Mouse (Mus musculus) ZHBTc4 (cell line): Measurements from ENCODE around the gene Pgpep1l.

Source experiments
- DNase-seq: peaks from one replicate; pipeline ENCODE4 v3.0.0-alpha.2; 2011; ENCODE audit warnings: low read depth, low spot score

Gene Pgpep1l

DNA sequence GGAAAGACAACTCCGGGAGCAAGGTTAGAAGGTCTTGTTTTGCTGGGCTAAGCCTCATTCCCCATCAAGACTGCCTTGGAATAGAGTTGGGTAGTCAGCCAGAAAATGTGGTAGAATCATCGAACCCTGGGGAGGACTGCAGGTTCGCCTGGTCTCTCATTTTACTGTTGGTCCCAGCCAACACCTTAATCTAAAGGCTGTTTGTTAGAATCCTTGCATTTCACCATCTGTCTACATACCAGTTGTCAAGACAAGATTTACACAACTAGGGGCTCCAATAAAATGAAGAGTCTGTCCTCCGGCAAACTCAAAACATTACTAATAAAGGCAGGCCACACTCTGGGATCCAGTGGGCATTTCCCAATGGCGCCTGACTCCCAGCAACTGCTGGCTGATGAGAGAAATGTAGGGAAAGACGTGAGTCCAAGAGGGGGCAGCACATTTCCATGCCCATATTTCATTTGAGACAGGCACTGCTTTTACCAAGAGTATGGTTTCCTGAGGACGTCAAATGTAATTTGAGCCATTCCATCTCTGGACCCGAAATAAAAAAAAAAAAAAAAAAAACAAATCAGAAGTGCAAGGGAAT lies 1.3 kb downstream of the Pgpep1l start:
- DNase-seq = no peak

GRCm38 (mm10) chr7:68259523-68260081 lies 4.4 kb downstream of the Pgpep1l start:
- DNase-seq = peak; percentile 94

- no peak for DNase-seq
These were observed 5.5 kb downstream of the Pgpep1l start for GRCm38 (mm10) chr7:68258326-68259150.

DNA sequence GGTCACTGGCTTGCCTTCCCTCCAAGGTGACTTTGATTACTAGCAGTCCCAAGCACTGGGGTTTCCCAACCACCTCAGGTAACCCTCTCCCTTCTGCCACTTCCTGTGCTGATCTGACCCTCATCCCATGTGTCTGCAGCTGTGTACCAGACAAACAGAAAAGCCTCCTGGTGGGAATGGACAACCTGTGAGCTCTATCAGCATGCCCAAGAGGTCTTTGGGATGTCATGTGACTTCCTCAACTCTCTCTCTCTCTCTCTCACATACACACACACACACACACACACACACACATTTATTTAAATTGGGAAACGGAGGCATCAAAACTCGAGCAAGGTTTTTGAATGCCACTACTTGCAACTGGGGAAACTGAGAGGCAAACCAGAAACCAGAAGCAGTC lies 6.3 kb downstream of the Pgpep1l start:
- DNase-seq = no peak

DNA sequence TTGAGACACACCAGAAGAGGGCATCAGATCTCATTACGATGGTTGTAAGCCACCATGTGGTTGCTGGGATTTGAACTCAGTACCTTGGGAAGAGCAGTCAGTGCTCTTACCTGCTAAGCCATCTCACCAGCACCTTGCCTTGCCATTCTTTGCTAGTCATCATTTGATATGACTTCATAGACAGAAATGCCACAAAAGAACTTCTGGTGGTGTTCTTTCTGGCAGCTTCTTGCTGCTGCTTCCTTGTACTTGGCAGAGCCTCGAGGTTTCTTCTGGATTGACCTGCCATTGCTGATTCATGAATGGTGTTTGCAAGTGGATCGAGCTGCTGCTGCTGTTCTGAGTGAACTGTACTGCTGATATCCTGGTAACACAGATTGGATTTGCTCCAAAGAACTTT lies 13.1 kb downstream of the Pgpep1l start:
- DNase-seq = no peak

DNA sequence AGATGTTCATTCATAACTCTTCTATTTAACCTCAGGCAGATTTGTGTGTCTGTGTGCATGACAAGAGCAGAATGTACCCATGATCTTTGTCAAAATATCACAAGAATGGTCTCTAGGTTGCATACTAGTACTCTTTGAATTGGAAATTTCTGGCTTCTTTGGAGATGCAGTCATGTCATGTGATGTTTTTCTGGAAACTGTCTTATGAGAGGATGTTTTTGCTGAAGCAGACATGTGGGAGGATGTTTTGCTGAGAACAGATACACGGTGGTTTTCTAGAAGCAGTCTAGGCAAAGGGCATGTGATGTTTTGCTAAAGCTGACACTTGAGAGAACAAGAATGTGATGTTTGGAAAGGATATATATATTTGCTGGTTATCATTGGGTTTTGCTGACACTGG lies 13.6 kb downstream of the Pgpep1l start:
- no peak for DNase-seq

GRCm38 (mm10) chr7:68246249-68246648 lies 17.8 kb downstream of the Pgpep1l start:
- no peak for DNase-seq

- DNase-seq = peak; percentile 65
These were observed 18.4 kb downstream of the Pgpep1l start for GRCm38 (mm10) chr7:68245681-68246080.

DNA sequence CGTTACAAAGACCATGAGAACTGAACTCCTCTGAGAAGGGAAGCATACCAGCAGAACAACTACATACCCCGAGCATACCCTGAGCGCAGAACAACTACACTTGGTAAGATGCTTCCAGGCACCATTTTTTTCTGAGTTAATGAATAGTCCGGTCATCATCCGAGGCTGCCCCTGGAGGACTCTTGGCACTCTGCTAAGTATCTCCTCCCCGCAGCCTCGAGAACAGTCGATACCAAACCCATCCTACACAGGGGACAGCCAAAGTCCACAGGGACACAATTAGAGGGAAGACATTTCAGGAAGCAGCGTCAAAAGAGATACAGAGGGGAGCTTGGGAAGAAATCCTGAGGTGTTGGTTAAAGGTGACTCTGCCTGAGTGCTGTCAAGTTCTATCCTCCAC lies 22.8 kb downstream of the Pgpep1l start:
- no peak for DNase-seq

GRCm38 (mm10) chr7:68239220-68239827 lies 24.7 kb downstream of the Pgpep1l start:
- peak; percentile 68 for DNase-seq

- no peak for DNase-seq
These were observed 27.2 kb downstream of the Pgpep1l start for GRCm38 (mm10) chr7:68236817-68237216.

- DNase-seq = peak; percentile 71
These were observed 30.3 kb downstream of the Pgpep1l start for GRCm38 (mm10) chr7:68233619-68234223.

DNA sequence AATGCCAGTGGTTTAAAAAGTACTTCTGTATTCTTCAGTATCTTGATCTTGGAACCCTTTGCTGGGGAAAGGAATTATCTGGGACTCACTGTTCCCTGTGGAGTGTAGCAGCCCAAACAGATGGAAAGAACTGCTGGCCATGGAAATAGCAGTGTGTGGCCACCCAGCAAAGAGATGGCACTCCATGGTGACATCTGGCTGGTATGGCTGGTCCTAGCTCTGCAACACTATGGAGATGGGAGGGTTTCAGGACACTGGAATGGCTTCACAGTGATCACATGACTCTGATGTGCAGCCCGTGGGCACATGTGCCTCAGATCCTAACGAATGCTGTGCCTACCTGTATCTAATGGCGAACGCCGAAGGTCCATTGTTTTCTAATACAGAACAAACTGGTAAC lies 31.5 kb downstream of the Pgpep1l start:
- DNase-seq = no peak

GRCm38 (mm10) chr7:68230831-68231230 lies 33.2 kb downstream of the Pgpep1l start:
- DNase-seq = no peak

- no peak for DNase-seq
These were observed 35.5 kb downstream of the Pgpep1l start for GRCm38 (mm10) chr7:68228491-68228890.

DNA sequence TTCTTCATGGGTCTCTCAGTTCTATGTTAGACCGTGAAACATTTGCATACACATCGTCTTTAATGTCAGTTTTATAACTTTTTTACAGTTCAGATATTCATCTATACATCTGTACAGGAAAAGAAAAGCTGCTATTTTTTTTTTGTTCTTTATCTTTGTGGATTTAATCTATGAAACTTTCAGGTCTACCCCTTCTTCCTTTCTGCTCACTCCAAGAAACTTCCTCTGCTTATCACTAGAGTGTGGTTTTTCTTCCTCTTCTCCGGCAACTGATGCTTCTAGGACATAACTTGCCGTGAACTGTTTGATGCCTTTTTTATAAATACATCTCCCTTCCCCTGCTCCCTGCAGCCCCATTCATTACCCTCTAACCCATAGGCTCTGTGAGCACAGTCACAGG lies 36.4 kb downstream of the Pgpep1l start:
- no peak for DNase-seq

- DNase-seq = no peak
These were observed 37.0 kb downstream of the Pgpep1l start for GRCm38 (mm10) chr7:68227021-68227420.

DNA sequence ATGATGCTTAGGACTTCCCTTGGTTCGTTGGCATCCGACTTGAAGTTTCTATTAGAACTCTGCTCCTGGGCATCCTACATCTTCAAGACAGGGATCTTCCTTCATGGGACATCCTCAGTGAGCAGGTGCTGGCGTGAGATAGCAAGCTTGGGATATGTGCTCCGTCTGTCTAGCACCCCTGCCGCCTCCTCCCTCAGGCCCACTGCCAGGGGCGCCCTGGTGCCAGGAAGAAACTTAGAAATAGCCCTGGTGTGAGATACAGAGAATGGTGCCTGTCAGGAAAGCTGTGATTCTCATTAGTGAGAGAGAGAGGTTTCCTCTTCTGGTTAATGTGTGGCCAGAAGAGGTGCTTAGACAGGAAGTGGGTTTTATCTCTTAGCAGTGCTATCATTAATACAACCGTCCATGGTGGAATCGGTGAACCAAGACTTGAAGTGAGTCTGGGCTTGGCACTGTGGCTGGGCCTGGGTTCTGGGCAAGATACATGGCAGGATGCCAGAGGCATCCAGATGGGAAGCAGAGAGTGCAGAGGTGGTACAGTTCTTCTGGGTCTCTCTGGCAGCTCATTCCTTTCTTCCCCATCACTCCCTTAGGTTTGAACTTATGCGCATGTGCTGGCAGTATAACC lies 38.5 kb downstream of the Pgpep1l start:
- no peak for DNase-seq

GRCm38 (mm10) chr7:68224006-68224405 lies 40.0 kb downstream of the Pgpep1l start:
- no peak for DNase-seq

- no peak for DNase-seq
These were observed 40.7 kb downstream of the Pgpep1l start for GRCm38 (mm10) chr7:68223356-68223808.

- DNase-seq = no peak
These were observed 42.3 kb downstream of the Pgpep1l start for GRCm38 (mm10) chr7:68221677-68222230.
